Mouse (Mus musculus) intestine, embryonic 16.5 days (tissue): Measurements from ENCODE around the gene Rpl14. TPM values are rescaled to one million over a fixed set of nuclear protein-coding genes. Genes with fewer than 3 reads are reported as not detected.

Experiments
- ATAC-seq: fragments of 200-750 bp; cut with Nextera tagmentation; 2 replicates; pipeline ENCODE4 v1.8.0; 2017; ENCODE audit warnings: moderate TSS enrichment, moderate library complexity
- H3K27ac ChIP-seq: fragments of 300-500 bp; sonication (generic); 2 replicates; pipeline ENCODE4 v1.5.1; 2014; ENCODE audit warnings: mild to moderate bottlenecking, low read length
- H3K27me3 ChIP-seq: fragments of 300-500 bp; sonication (generic); replicated peaks from 2 replicates; pipeline ENCODE4 v1.6.1; 2014; ENCODE audit warnings: low read length, control low read depth, mixed read lengths; ENCODE audit not compliant: control insufficient read depth, insufficient read depth
- H3K36me3 ChIP-seq: fragments of 300-500 bp; sonication (generic); 2 replicates; pipeline ENCODE4 v1.6.1; 2014; ENCODE audit warnings: low read length, control low read depth; ENCODE audit not compliant: control insufficient read depth, insufficient read depth
- H3K4me1 ChIP-seq: fragments of 300-500 bp; sonication (generic); 2 replicates; pipeline ENCODE4 v1.6.1; 2014; ENCODE audit warnings: low read length, control low read depth, mixed read lengths; ENCODE audit not compliant: control insufficient read depth, insufficient read depth
- H3K4me2 ChIP-seq: fragments of 300-500 bp; sonication (generic); 2 replicates; pipeline ENCODE4 v1.6.1; 2014; ENCODE audit warnings: low read depth, low read length, control low read depth
- H3K4me3 ChIP-seq: fragments of 300-500 bp; sonication (generic); 2 replicates; pipeline ENCODE4 v1.5.1; 2014; ENCODE audit warnings: mild to moderate bottlenecking, low read length
- H3K9ac ChIP-seq: fragments of 300-500 bp; sonication (generic); 2 replicates; pipeline ENCODE4 v1.6.1; 2014; ENCODE audit warnings: low read depth, low read length
- H3K9me3 ChIP-seq: fragments of 300-500 bp; sonication (generic); 2 replicates; pipeline ENCODE4 v1.6.1; 2016; ENCODE audit warnings: low read length, control low read depth; ENCODE audit not compliant: control insufficient read depth
- WGBS: fragments of 180-500 bp; shearing (Covaris S2); extraction: QIAGEN DNeasy Blood & Tissue Kit; methylation state at CpG from one replicate; pipeline ENCODE4 v1.1.7; 2014; 5-methylcytosine and 5-hydroxymethylcytosine counted together
- polyA plus RNA-seq: library from polyadenylated mRNA; unstranded; fragments of >200 nt; fragmentation: Nextera tagmentation; extraction: Ambion mirVana; gene quantifications from 2 replicates; pipeline ENCODE4 v1.2.1, GENCODE M21; 2015

The Rpl14 gene
- polyA plus RNA-seq, 1 experiment from 2014 or later: 789 TPM

GRCm38 (mm10) chr9:120619709-120620408 lies 48.6 kb downstream of the Rpl14 start:
- Histone ChIP-seq H3K4me1 (peaks cover 4% of the 10 kb centered on the region; the same call in 1 of the 2 replicates), H3K27me3 (no peaks in the 10 kb centered on the region), H3K27ac (no peak overlapping the region), H3K9me3 (0 out of 2 replicates have a peak, but pooled peaks cover 2% of the 10 kb centered on the region), H3K9ac (no peak overlapping the region), H3K36me3 (no peaks in the 10 kb centered on the region), H3K4me2 (peak overlapping the region; percentile 44), H3K4me3 (peak overlapping the region; percentile 20; the same call in 1 of the 2 replicates)
- WGBS: 13% methylated on average over 26 of the region's 26 CpGs
- no peak for ATAC-seq

- 0 out of 2 replicates have a peak, but pooled peaks cover 2% of the 10 kb centered on the region for H3K9me3 ChIP-seq
- H3K4me2 ChIP-seq: no peak overlapping the region
- peaks cover 4% of the 10 kb centered on the region; the same call in 1 of the 2 replicates for H3K4me1 ChIP-seq
- no peak for ATAC-seq
- no peaks in the 10 kb centered on the region for H3K27me3 ChIP-seq
- no peak overlapping the region for H3K9ac ChIP-seq
- H3K4me3 ChIP-seq: no peak overlapping the region
- H3K27ac ChIP-seq: no peak overlapping the region
- 52% methylated on average over 4 of the region's 4 CpGs for WGBS
- no peaks in the 10 kb centered on the region for H3K36me3 ChIP-seq
Measured at GRCm38 (mm10) chr9:120620409-120620745, 49.1 kb downstream of the Rpl14 start.

Other genes with a start within 250 kb of the Rpl14 start
- gene Eif1b, start 79.2 kb upstream of the Rpl14 start, polyA plus RNA-seq: 129 and 141 TPM in 2 replicates
- gene Entpd3, start 31.6 kb upstream of the Rpl14 start, polyA plus RNA-seq: 1.7 and 1.9 TPM in 2 replicates